Mouse (Mus musculus) bone marrow, adult 2 months (tissue): ENCODE data around the gene Myo15b.
A peak's percentile ranks its signal among the peaks of the same experiment; 100 is the strongest.

ENCODE experiments used
- CTCF ChIP-seq: fragments of 200-500 bp; IDR thresholded peaks from 2 replicates; pipeline ENCODE4 v1.5.1; 2011; ENCODE audit warnings: low read length, control low read depth; ENCODE audit not compliant: control insufficient read depth, insufficient read depth
- POLR2A ChIP-seq: fragments of 200-500 bp; IDR thresholded peaks from 2 replicates; pipeline ENCODE4 v1.6.1; 2011; ENCODE audit warnings: low read depth, mild to moderate bottlenecking, control low read depth, low read length, borderline replicate concordance; ENCODE audit not compliant: control insufficient read depth

DNA sequence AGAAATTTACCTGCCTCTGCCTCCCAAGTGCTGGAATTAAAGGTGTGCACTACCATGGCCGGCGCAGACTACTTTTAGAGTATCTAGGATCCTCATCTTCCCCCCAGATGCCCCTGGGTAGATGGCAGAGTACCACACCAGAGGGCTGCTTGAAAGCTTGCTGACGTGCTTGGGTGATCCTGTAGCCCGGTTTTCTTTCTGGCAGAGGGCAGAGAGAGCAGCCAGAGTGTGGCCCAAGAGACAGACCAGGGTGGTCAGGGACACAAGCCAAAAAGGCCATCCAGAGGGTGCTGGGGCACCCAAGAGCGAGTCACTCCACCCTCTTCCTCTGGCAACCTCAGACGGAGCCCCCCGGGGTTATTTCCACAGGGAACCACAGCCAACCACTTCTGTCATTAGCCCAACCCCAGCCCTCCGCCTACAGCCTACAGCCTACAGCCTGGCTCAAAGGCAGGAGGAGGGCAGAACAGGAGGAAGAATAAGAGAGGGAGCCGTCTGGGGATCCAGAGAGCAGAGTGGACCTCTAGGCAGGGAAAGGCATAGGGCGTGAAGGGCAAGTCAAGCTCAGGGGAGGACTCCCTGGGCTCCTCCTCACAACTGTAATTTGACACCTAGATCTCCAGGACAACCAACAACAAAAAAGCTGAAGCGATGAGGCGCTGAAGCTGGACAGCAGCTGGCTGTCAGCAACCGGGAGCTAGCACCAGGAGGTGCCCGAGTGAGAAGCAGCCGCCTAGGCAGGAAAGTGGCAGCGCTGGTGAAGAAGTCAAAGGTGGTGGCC lies 41.5 kb downstream of the Myo15b start, which contains the start of gene Smim5:
- TF ChIP-seq CTCF (no peak), POLR2A (peak; percentile 61; the same call in 1 of the 2 replicates)
